Mouse (Mus musculus) stomach, embryonic 14.5 days (tissue): ENCODE results near the gene Tsc22d1. TPM values are rescaled to one million over a fixed set of nuclear protein-coding genes. Genes with fewer than 3 reads are reported as not detected.

ENCODE experiments used
- ATAC-seq: fragments of 200-750 bp; cut with Nextera tagmentation; 2 replicates; pipeline ENCODE4 v1.8.0; 2017; ENCODE audit warnings: low read depth, moderate TSS enrichment; ENCODE audit not compliant: insufficient number of reproducible peaks, insufficient read depth, low FRiP score
- H3K27ac ChIP-seq: fragments of 300-500 bp; sonication (generic); 2 replicates; pipeline ENCODE4 v1.5.1; 2014; ENCODE audit warnings: mild to moderate bottlenecking, low read length, moderate library complexity, mixed read lengths
- H3K27me3 ChIP-seq: fragments of 300-500 bp; sonication (generic); 2 replicates; pipeline ENCODE4 v1.6.1; 2014; ENCODE audit warnings: low read length, control low read depth, mixed read lengths; ENCODE audit not compliant: control insufficient read depth, insufficient read depth
- H3K36me3 ChIP-seq: fragments of 300-500 bp; sonication (generic); 2 replicates; pipeline ENCODE4 v1.6.1; 2014; ENCODE audit warnings: mild to moderate bottlenecking, control low read depth, low read length, moderate library complexity, mixed read lengths; ENCODE audit not compliant: control insufficient read depth, insufficient read depth
- H3K4me1 ChIP-seq: fragments of 300-500 bp; sonication (generic); 2 replicates; pipeline ENCODE4 v1.6.1; 2014; ENCODE audit warnings: low read length, control low read depth, mixed read lengths; ENCODE audit not compliant: control insufficient read depth, insufficient read depth
- H3K4me2 ChIP-seq: fragments of 300-500 bp; sonication (generic); replicated peaks from 2 replicates; pipeline ENCODE4 v1.6.1; 2014; ENCODE audit warnings: low read depth, low read length, control low read depth
- H3K4me3 ChIP-seq: fragments of 300-500 bp; sonication (generic); 2 replicates; pipeline ENCODE4 v1.5.1; 2014; ENCODE audit warnings: low read depth, low read length, control low read depth
- H3K9ac ChIP-seq: fragments of 300-500 bp; sonication (generic); replicated peaks from 2 replicates; pipeline ENCODE4 v1.6.1; 2014; ENCODE audit warnings: low read depth, mild to moderate bottlenecking, control low read depth, low read length, moderate library complexity, mixed read lengths
- H3K9me3 ChIP-seq: fragments of 300-500 bp; sonication (generic); 2 replicates; pipeline ENCODE4 v1.6.1; 2016; ENCODE audit warnings: low read depth, low read length, control low read depth; ENCODE audit not compliant: control insufficient read depth
- WGBS: fragments of 180-500 bp; shearing (Covaris S2); extraction: QIAGEN DNeasy Blood & Tissue Kit; methylation state at CpG from one replicate; pipeline ENCODE4 v1.1.7; 2014; 5-methylcytosine and 5-hydroxymethylcytosine counted together
- polyA plus RNA-seq: library from polyadenylated mRNA; unstranded; fragments of >200 nt; fragmentation: Nextera tagmentation; extraction: Ambion mirVana; gene quantifications from 2 replicates; pipeline ENCODE4 v1.2.1, GENCODE M21; 2014

Tsc22d1 gene
- polyA plus RNA-seq, 1 experiment from 2014 or later: 656 TPM

- Histone ChIP-seq H3K27me3 (no peaks in the 10 kb centered on the region), H3K4me3 (no peak overlapping the region), H3K9ac (no peak overlapping the region), H3K9me3 (no peaks in the 10 kb centered on the region), H3K4me2 (no peak overlapping the region), H3K4me1 (peaks cover 5% of the 10 kb centered on the region), H3K27ac (no peak overlapping the region), H3K36me3 (no peaks in the 10 kb centered on the region; the same call in 1 of the 2 replicates)
- 64% methylated on average over 7 of the region's 7 CpGs for WGBS
- ATAC-seq: no peak
Measured at GRCm38 (mm10) chr14:76498210-76498609, 83.4 kb downstream of the Tsc22d1 start.

GRCm38 (mm10) chr14:76499492-76499891 is 84.7 kb downstream of the Tsc22d1 start:
- ATAC-seq: no peak
- H3K27ac ChIP-seq: no peak overlapping the region
- WGBS: 52% methylated on average over 6 of the region's 6 CpGs
- H3K4me1 ChIP-seq: peaks cover 5% of the 10 kb centered on the region
- no peaks in the 10 kb centered on the region for H3K36me3 ChIP-seq
- no peaks in the 10 kb centered on the region for H3K9me3 ChIP-seq
- no peak overlapping the region for H3K4me2 ChIP-seq
- no peak overlapping the region for H3K9ac ChIP-seq
- H3K27me3 ChIP-seq: no peaks in the 10 kb centered on the region
- H3K4me3 ChIP-seq: no peak overlapping the region

- H3K4me2 ChIP-seq: no peak overlapping the region
- no peaks in the 10 kb centered on the region for H3K36me3 ChIP-seq
- H3K27ac ChIP-seq: peak overlapping the region; percentile 58; the same call in 1 of the 2 replicates
- H3K9me3 ChIP-seq: no peaks in the 10 kb centered on the region
- H3K4me1 ChIP-seq: peaks cover 5% of the 10 kb centered on the region
- no peaks in the 10 kb centered on the region for H3K27me3 ChIP-seq
- no peak overlapping the region for H3K9ac ChIP-seq
- ATAC-seq: no peak
- H3K4me3 ChIP-seq: no peak overlapping the region
- 30% methylated on average over 5 of the region's 5 CpGs for WGBS
Measured at GRCm38 (mm10) chr14:76500036-76500435, 85.3 kb downstream of the Tsc22d1 start.

- Histone ChIP-seq H3K36me3 (peaks cover 20% of the 10 kb centered on the region; the same call in 1 of the 2 replicates), H3K4me1 (peaks cover 5% of the 10 kb centered on the region), H3K4me3 (peak overlapping the region; percentile 93), H3K9me3 (no peaks in the 10 kb centered on the region), H3K27ac (no peak overlapping the region), H3K4me2 (peak overlapping the region; percentile 92), H3K27me3 (no peaks in the 10 kb centered on the region), H3K9ac (0 out of 2 replicates have a peak overlapping the region, but pooled peaks have one; percentile 99)
- WGBS: 12% methylated on average over 13 of the region's 13 CpGs
- ATAC-seq: no peak
Measured at GRCm38 (mm10) chr14:76503231-76503851, 88.6 kb downstream of the Tsc22d1 start.

GRCm38 (mm10) chr14:76504121-76504737 is 89.5 kb downstream of the Tsc22d1 start:
- Histone ChIP-seq H3K9ac (peak overlapping the region; percentile 99), H3K27ac (peak overlapping the region; percentile 100), H3K27me3 (no peaks in the 10 kb centered on the region), H3K4me3 (peak overlapping the region; percentile 93), H3K4me2 (peak overlapping the region; percentile 92), H3K9me3 (no peaks in the 10 kb centered on the region), H3K36me3 (peaks cover 20% of the 10 kb centered on the region; the same call in 1 of the 2 replicates), H3K4me1 (peaks cover 5% of the 10 kb centered on the region)
- ATAC-seq: peak; percentile 94
- under 1% methylated on average over 52 of the region's 52 CpGs for whole genome bisulfite sequencing

- Histone ChIP-seq H3K4me1 (peaks cover 3% of the 10 kb centered on the region), H3K4me2 (peak overlapping the region; percentile 92), H3K27ac (peak overlapping the region; percentile 100), H3K4me3 (peak overlapping the region; percentile 93), H3K36me3 (peaks cover 20% of the 10 kb centered on the region; the same call in 1 of the 2 replicates), H3K27me3 (no peaks in the 10 kb centered on the region), H3K9ac (peak overlapping the region; percentile 99), H3K9me3 (no peaks in the 10 kb centered on the region)
- no peak for ATAC-seq
- WGBS: under 1% methylated on average over 10 of the region's 10 CpGs
Measured at GRCm38 (mm10) chr14:76505101-76505438, 90.3 kb downstream of the Tsc22d1 start.

GRCm38 (mm10) chr14:76505439-76506220 is 90.9 kb downstream of the Tsc22d1 start:
- WGBS: under 1% methylated on average over 31 of the region's 31 CpGs
- ATAC-seq: peak; percentile 88
- Histone ChIP-seq H3K27ac (peak overlapping the region; percentile 100), H3K9me3 (no peaks in the 10 kb centered on the region), H3K4me2 (peak overlapping the region; percentile 92), H3K9ac (peak overlapping the region; percentile 99), H3K4me1 (no peaks in the 10 kb centered on the region; the same call in 1 of the 2 replicates), H3K27me3 (no peaks in the 10 kb centered on the region), H3K36me3 (peaks cover 20% of the 10 kb centered on the region; the same call in 1 of the 2 replicates), H3K4me3 (peak overlapping the region; percentile 93)

- H3K27ac ChIP-seq: peak overlapping the region; percentile 100
- no peak for ATAC-seq
- 39% methylated on average over 27 of the region's 27 CpGs for WGBS
- peaks cover 20% of the 10 kb centered on the region; the same call in 1 of the 2 replicates for H3K36me3 ChIP-seq
- peak overlapping the region; percentile 93 for H3K4me3 ChIP-seq
- H3K9me3 ChIP-seq: no peaks in the 10 kb centered on the region
- H3K27me3 ChIP-seq: no peaks in the 10 kb centered on the region
- H3K4me1 ChIP-seq: no peaks in the 10 kb centered on the region; the same call in 1 of the 2 replicates
- H3K4me2 ChIP-seq: peak overlapping the region; percentile 92
- H3K9ac ChIP-seq: peak overlapping the region; percentile 99
Measured at GRCm38 (mm10) chr14:76506425-76507205, 91.9 kb downstream of the Tsc22d1 start.
